Mouse (Mus musculus): ENCODE measurements around the gene C1qtnf12. TPM values are rescaled to one million over a fixed set of nuclear protein-coding genes. Genes with fewer than 3 reads are reported as not detected.

The C1qtnf12 gene
- polyA plus RNA-seq, 1 experiment from 2014 or later: 31.6 TPM

DNA sequence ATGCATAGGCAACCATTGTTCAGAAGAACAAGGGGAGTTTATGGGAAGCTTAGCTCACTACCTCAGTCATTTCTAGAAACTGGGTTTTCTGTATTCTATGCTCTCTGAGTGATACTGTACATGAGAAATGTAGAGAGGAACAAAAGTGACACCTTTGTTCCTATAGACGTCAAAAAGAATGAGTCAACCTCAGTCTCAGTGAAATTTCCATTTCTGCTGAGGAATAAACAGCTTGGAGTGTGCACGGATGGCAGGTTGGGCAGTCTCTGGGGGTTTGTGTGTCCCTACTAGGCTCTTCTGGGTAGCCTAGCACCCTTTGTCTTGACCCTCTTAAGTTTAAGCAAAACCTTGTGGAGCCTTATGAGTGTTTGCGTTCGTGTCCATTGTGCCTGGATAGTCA, 46.3 kb downstream of the C1qtnf12 start:
- Histone ChIP-seq H3K4me3 (replicated peaks) (no peak overlapping the region), H3K27ac (no peak overlapping the region), H3K4me2 (no peak overlapping the region), H3K36me3 (peaks cover 95% of the 10 kb centered on the region), H3K9me3 (no peaks in the 10 kb centered on the region), H3K4me1 (replicated peaks) (no peaks in the 10 kb centered on the region), H3K9ac (replicated peaks) (no peak overlapping the region), H3K27me3 (no peaks in the 10 kb centered on the region)
- no peak for ATAC-seq (ENCODE audit: insufficient number of reproducible peaks, insufficient read depth, low FRiP score, low TSS enrichment, low read depth)
- WGBS: 94% methylated on average over 4 of the region's 4 CpGs

DNA sequence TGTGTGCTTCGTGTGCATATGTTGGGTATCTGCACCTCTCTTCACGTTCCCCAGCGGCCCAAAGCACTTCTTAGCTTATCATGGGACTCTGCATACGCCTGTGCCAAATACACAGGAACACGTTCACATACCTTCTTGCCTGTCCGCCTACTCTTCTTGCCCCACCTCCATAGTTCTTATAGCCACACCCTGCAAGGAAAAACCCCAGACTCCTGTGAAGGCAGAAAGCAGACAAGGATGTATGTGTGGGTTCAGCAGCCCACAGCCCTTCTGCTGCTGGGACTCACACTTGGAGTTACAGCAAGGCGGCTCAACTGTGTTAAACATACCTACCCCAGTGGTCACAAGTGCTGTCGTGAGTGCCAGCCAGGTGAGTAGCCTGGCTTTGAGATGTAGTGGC, 51.5 kb downstream of the C1qtnf12 start, which contains the start of gene Tnfrsf4:
Gene Tnfrsf4, plus strand, starts transcription at position 207 of the 400 bp plus-strand sequence.
- Histone ChIP-seq H3K4me1 (replicated peaks) (no peaks in the 10 kb centered on the region), H3K36me3 (peaks cover 77% of the 10 kb centered on the region), H3K27ac (no peak within 1 kb of the TSS), H3K9ac (replicated peaks) (no peak within 1 kb of the TSS), H3K27me3 (no peaks in the 10 kb centered on the region), H3K4me2 (no peak within 1 kb of the TSS), H3K9me3 (no peaks in the 10 kb centered on the region), H3K4me3 (replicated peaks) (no peak within 1 kb of the TSS)
- 86% methylated on average over 8 of the region's 8 CpGs for WGBS
- ATAC-seq (ENCODE audit: insufficient number of reproducible peaks, insufficient read depth, low FRiP score, low TSS enrichment, low read depth): no peak

DNA sequence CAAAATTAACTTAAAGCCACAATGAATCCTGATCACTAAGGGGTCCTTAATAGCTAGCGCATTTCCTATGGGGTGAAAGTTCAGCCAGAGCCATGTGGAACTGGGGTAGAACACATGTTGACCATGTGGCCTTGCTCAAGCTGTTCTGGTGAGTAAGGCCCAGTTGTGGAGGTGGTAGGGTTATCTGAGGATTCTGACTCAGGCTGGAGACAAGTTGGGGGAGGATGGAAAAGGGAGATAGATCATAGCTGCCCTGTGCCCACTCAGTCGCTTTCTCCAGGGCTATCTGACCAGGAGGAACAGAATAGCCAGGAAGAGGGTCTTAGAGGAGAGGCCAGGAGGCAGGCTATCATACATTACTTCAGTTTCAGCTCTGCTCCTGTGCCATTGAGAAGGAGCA, 52.3 kb downstream of the C1qtnf12 start:
- ATAC-seq (ENCODE audit: insufficient number of reproducible peaks, insufficient read depth, low FRiP score, low TSS enrichment, low read depth): no peak
- no peak overlapping the region for H3K27ac ChIP-seq
- peaks cover 69% of the 10 kb centered on the region for H3K36me3 ChIP-seq
- no peaks in the 10 kb centered on the region for H3K4me1 ChIP-seq (replicated peaks)
- H3K4me3 ChIP-seq (replicated peaks): no peak overlapping the region
- H3K27me3 ChIP-seq: no peaks in the 10 kb centered on the region
- no peak overlapping the region for H3K4me2 ChIP-seq
- WGBS: 85% methylated on average over 2 of the region's 2 CpGs
- no peak overlapping the region for H3K9ac ChIP-seq (replicated peaks)
- H3K9me3 ChIP-seq: no peaks in the 10 kb centered on the region

Other genes starting within 250 kb of the C1qtnf12 start
- gene Tmem240, start 227.5 kb upstream of the C1qtnf12 start, polyA plus RNA-seq (2016; fragmentation: Nextera tagmentation; extraction: Ambion mirVana): 1.4 and 1.6 TPM in 2 replicates
- gene Atad3a, start 201.2 kb upstream of the C1qtnf12 start, polyA plus RNA-seq (2016; fragmentation: Nextera tagmentation; extraction: Ambion mirVana): 104 and 108 TPM in 2 replicates
- gene Vwa1, start 187.6 kb upstream of the C1qtnf12 start, polyA plus RNA-seq (2016; fragmentation: Nextera tagmentation; extraction: Ambion mirVana): 8.3 and 8.8 TPM in 2 replicates
- gene Tmem88b, start 176.4 kb upstream of the C1qtnf12 start, polyA plus RNA-seq (2016; fragmentation: Nextera tagmentation; extraction: Ambion mirVana): 0.50 and 0.91 TPM in 2 replicates
- 0.18 TPM in 1 of 2 replicates, not detected in the other for gene Ankrd65, start 171.9 kb upstream of the C1qtnf12 start, polyA plus RNA-seq (2016; fragmentation: Nextera tagmentation; extraction: Ambion mirVana)
- 217 and 228 TPM in 2 replicates for gene Mrpl20, start 159.4 kb upstream of the C1qtnf12 start, polyA plus RNA-seq (2016; fragmentation: Nextera tagmentation; extraction: Ambion mirVana)
- 241 and 256 TPM in 2 replicates for gene Ccnl2, start 149.8 kb upstream of the C1qtnf12 start, polyA plus RNA-seq (2016; fragmentation: Nextera tagmentation; extraction: Ambion mirVana)
- 146 and 151 TPM in 2 replicates for gene Aurkaip1, start 131.0 kb upstream of the C1qtnf12 start, polyA plus RNA-seq (2016; fragmentation: Nextera tagmentation; extraction: Ambion mirVana)
- gene Mxra8, start 122.6 kb upstream of the C1qtnf12 start, polyA plus RNA-seq (2016; fragmentation: Nextera tagmentation; extraction: Ambion mirVana): 44.9 and 62.1 TPM in 2 replicates
- gene Dvl1, start 114.9 kb upstream of the C1qtnf12 start, polyA plus RNA-seq (2016; fragmentation: Nextera tagmentation; extraction: Ambion mirVana): 5.5 and 14.7 TPM in 2 replicates
- gene Tas1r3, start 99.0 kb upstream of the C1qtnf12 start, polyA plus RNA-seq (2016; fragmentation: Nextera tagmentation; extraction: Ambion mirVana): 0.39 and 0.74 TPM in 2 replicates
- 13.6 and 14.2 TPM in 2 replicates for gene Cptp, start 92.9 kb upstream of the C1qtnf12 start, polyA plus RNA-seq (2016; fragmentation: Nextera tagmentation; extraction: Ambion mirVana)
- 82.0 and 82.9 TPM in 2 replicates for gene Ints11, start 92.8 kb upstream of the C1qtnf12 start, polyA plus RNA-seq (2016; fragmentation: Nextera tagmentation; extraction: Ambion mirVana)
- 45.4 and 48.5 TPM in 2 replicates for gene Pusl1, start 70.5 kb upstream of the C1qtnf12 start, polyA plus RNA-seq (2016; fragmentation: Nextera tagmentation; extraction: Ambion mirVana)
- gene Acap3, start 70.5 kb upstream of the C1qtnf12 start, polyA plus RNA-seq (2016; fragmentation: Nextera tagmentation; extraction: Ambion mirVana): 18.4 and 25.5 TPM in 2 replicates
- gene Ube2j2, start 18.5 kb upstream of the C1qtnf12 start, polyA plus RNA-seq (2016; fragmentation: Nextera tagmentation; extraction: Ambion mirVana): 165 and 169 TPM in 2 replicates
- gene B3galt6, start 30.3 kb downstream of the C1qtnf12 start, polyA plus RNA-seq (2016; fragmentation: Nextera tagmentation; extraction: Ambion mirVana): 16.1 and 16.8 TPM in 2 replicates
- gene Sdf4, start 30.6 kb downstream of the C1qtnf12 start, polyA plus RNA-seq (2016; fragmentation: Nextera tagmentation; extraction: Ambion mirVana): 131 and 139 TPM in 2 replicates
- gene Tnfrsf4, start 51.5 kb downstream of the C1qtnf12 start, polyA plus RNA-seq (2016; fragmentation: Nextera tagmentation; extraction: Ambion mirVana): 0.84 and 0.92 TPM in 2 replicates
- gene Tnfrsf18, start 63.8 kb downstream of the C1qtnf12 start, polyA plus RNA-seq (2016; fragmentation: Nextera tagmentation; extraction: Ambion mirVana): 1.8 and 1.9 TPM in 2 replicates
- 0.58 and 1.3 TPM in 2 replicates for gene Ttll10, start 97.1 kb downstream of the C1qtnf12 start, polyA plus RNA-seq (2016; fragmentation: Nextera tagmentation; extraction: Ambion mirVana)
- gene 9430015G10Rik, start 147.7 kb downstream of the C1qtnf12 start, polyA plus RNA-seq (2016; fragmentation: Nextera tagmentation; extraction: Ambion mirVana): 59.9 and 63.1 TPM in 2 replicates
- gene Rnf223, start 168.2 kb downstream of the C1qtnf12 start, polyA plus RNA-seq (2016; fragmentation: Nextera tagmentation; extraction: Ambion mirVana): 0.63 and 0.86 TPM in 2 replicates
- 78.4 and 84.1 TPM in 2 replicates for gene Agrn, start 235.2 kb downstream of the C1qtnf12 start, polyA plus RNA-seq (2016; fragmentation: Nextera tagmentation; extraction: Ambion mirVana)
- 0.40 and 0.95 TPM in 2 replicates for gene Isg15, start 238.5 kb downstream of the C1qtnf12 start, polyA plus RNA-seq (2016; fragmentation: Nextera tagmentation; extraction: Ambion mirVana)
- 1.8 TPM in 2 replicates for gene AW011738, start 241.0 kb downstream of the C1qtnf12 start, polyA plus RNA-seq (2016; fragmentation: Nextera tagmentation; extraction: Ambion mirVana)